Mouse (Mus musculus) gastrocnemius, postnatal 14 days (tissue): ENCODE measurements around the gene Tmem214. TPM values are rescaled to one million over a fixed set of nuclear protein-coding genes. Genes with fewer than 3 reads are reported as not detected.

ENCODE experiments used
- DNase-seq: peaks from one replicate; pipeline ENCODE4 v3.0.0; 2021; ENCODE audit warnings: mixed read lengths
- intact Hi-C: fragments of 180-260 bp; cut with DNase I; formaldehyde crosslinking; loops from one replicate; pipeline ENCODE4 v1.15.1; 2025; ENCODE audit warnings: low total_unique reads
- total RNA-seq, 2 experiments: library from RNA; stranded (reverse); gene quantifications; 2 replicates each; pipeline ENCODE4 v1.2.3; 2021

Tmem214 gene
- total RNA-seq, 2 experiments from 2014 or later = 33.5 to 37.4 TPM

GRCm38 (mm10) chr5:30924614-30925013 lies 56.8 kb downstream of the Tmem214 start:
- intact Hi-C loops = loop anchor here (5.0 kb wide), 1 partner anchor 78 kb away; no protein-coding TSS in a partner anchor
- no peak for DNase-seq

DNA sequence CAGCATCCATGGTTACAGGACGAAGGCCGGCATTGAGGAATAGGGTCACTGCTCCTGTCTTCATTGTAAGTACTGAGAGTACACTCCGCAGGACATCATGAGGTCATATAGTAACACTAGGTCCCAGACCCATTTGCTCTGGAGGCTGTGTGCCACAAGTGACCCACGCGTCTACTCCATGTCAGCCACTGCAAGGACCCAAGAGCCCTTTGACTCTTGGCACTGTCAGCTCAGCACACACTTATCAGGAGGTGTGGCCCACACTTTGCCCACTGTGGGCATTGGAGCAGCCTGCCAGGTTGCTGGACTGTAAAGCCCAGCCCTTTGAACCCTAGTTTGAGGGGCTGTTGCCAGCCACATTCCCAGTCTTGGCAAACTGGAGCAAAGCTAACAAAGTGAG lies 57.4 kb downstream of the Tmem214 start:
- DNase-seq = no peak
- intact Hi-C loops = loop anchor here (5.0 kb wide), 1 partner anchor 77 kb away; no protein-coding TSS in a partner anchor

DNA sequence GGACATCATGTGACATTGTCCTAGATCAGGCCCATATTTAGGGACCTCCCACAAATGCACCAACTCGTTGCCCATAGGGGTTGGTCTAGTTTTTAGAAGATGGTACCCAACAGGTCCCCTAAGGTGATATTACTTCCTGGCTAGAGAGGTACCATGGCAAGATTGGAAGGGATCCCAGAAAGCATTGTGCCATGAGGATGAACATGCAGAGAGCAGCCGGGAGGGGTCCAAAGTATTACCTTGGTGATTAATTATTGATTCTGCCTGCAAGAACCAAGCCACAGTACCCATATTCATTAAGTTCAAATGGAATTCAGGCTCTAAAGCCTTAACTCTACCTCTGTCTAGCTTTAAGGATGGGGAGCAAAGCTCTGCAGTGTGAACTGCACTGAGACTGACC lies 58.3 kb downstream of the Tmem214 start:
- DNase-seq = no peak
- intact Hi-C loops = loop anchor here (5.0 kb wide), 1 partner anchor 76 kb away; no protein-coding TSS in a partner anchor

- intact Hi-C loops = loop anchor here (5.0 kb wide), 1 partner anchor 74 kb away; no protein-coding TSS in a partner anchor
Measured at GRCm38 (mm10) chr5:30927945-30928529, 60.2 kb downstream of the Tmem214 start.

More at GRCm38 (mm10) chr5:30927945-30928529, 60.2 kb downstream of the Tmem214 start:
- DNase-seq = no peak

Other genes with a start within 250 kb of the Tmem214 start
- gene Slc35f6, start 220.1 kb upstream of the Tmem214 start, total RNA-seq = 10 to 100 TPM; 11.8 to 13.8 TPM
- gene Cenpa, start 201.2 kb upstream of the Tmem214 start, total RNA-seq = 10 to 100 TPM in 1 of 2 experiments, 1 to 10 TPM in 1; 7.0 to 10.2 TPM
- 1 to 10 TPM; 1.6 to 2.0 TPM for gene Dpysl5, start 156.4 kb upstream of the Tmem214 start, total RNA-seq
- gene Mapre3, start 53.4 kb upstream of the Tmem214 start, total RNA-seq = 10 to 100 TPM; 59.6 to 61.7 TPM
- 1 to 10 TPM; 1.8 to 2.6 TPM for gene Agbl5, start 20.7 kb downstream of the Tmem214 start, total RNA-seq
- 100 to 1,000 TPM; 119 to 134 TPM for gene Ost4, start 39.8 kb downstream of the Tmem214 start, total RNA-seq
- 10 to 100 TPM; 25.7 to 31.3 TPM for gene Emilin1, start 45.4 kb downstream of the Tmem214 start, total RNA-seq
- gene Khk, start 53.4 kb downstream of the Tmem214 start, total RNA-seq = 10 to 100 TPM; 31.4 to 32.7 TPM
- 1 to 10 TPM; 4.5 to 7.7 TPM for gene Cgref1, start 77.6 kb downstream of the Tmem214 start, total RNA-seq
- 10 to 100 TPM; 77.5 to 90.5 TPM for gene Preb, start 92.3 kb downstream of the Tmem214 start, total RNA-seq
- gene Tcf23, start 100.7 kb downstream of the Tmem214 start, total RNA-seq = under 1 TPM; 0.35 to 0.66 TPM
- gene Atraid, start 180.3 kb downstream of the Tmem214 start, total RNA-seq = 10 to 100 TPM; 56.7 to 63.5 TPM
- 1 to 10 TPM; 2.5 to 2.8 TPM for gene Slc5a6, start 180.9 kb downstream of the Tmem214 start, total RNA-seq
- gene Cad, start 186.8 kb downstream of the Tmem214 start, total RNA-seq = 10 to 100 TPM; 12.3 to 19.9 TPM
- not detected for gene Dnajc5g, start 238.3 kb downstream of the Tmem214 start, total RNA-seq
- gene Slc30a3, start 240.2 kb downstream of the Tmem214 start, total RNA-seq = under 1 TPM in 1 of 2 experiments, not detected in 1; 0.10 TPM
- 100 to 1,000 TPM; 190 to 215 TPM for gene Trim54, start 248.7 kb downstream of the Tmem214 start, total RNA-seq